Mouse (Mus musculus): ENCODE measurements at regions not wholly inside any gene's neighbourhood (a gene's known extent, or its start where the extent isn't known, plus 50 kb on each side); places are given as distances from the start of the nearest gene placed in this dataset.

- in situ Hi-C loops (cut with MboI, MseI): loop anchor here (5.0 kb wide), 1 partner anchor 35 kb away; no protein-coding TSS in a partner anchor
Observed at GRCm38 (mm10) chr9:61862071-61862480, 52.3 kb downstream of the Rplp1 start.

- in situ Hi-C loops (cut with MboI, MseI): loop anchor here (5.0 kb wide), 1 partner anchor 37 kb away; no protein-coding TSS in a partner anchor
Observed at GRCm38 (mm10) chr9:61860147-61860546, 54.2 kb downstream of the Rplp1 start.

DNA sequence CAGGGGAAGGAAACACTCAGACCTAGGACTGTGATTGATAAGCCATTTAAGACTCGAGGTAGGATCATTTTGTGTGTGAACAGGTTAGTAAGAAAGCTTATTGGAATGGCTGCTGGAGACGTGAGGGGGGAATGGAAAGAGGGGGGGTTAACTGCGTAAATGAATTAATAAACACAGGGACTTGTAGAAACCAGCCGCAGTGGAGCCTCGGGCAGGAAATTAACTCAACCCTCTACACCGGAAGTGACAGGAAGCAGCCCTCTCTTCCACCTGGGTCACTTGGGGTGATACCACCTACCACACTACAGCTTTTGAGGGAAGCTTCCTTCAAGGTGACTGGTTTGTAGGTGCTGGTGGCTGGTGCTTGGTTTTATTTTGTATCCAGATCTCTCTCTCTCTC lies 54.9 kb downstream of the Rplp1 start:
- in situ Hi-C loops (cut with MboI, MseI): no loop called here

DNA sequence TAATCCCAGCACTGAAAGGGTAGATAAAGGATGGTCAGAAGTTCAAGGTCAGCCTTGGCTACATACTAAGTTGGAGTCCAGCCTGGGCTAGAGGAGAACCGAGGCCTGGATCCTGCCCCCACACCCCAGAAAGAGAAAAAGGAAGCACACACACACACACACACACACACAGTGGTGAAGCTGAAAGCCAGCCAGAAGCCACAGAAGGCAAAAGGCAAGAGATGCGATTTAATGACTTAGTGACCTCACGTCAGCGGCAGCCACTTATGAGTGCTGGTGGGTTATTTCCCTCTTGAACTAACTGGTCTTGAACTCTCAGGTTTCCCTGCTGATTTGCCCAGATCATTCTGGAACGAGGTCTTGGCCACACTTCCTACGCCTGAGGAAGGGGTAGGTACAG lies 56.5 kb downstream of the Rplp1 start:
- in situ Hi-C loops (cut with MboI, MseI): no loop called here

DNA sequence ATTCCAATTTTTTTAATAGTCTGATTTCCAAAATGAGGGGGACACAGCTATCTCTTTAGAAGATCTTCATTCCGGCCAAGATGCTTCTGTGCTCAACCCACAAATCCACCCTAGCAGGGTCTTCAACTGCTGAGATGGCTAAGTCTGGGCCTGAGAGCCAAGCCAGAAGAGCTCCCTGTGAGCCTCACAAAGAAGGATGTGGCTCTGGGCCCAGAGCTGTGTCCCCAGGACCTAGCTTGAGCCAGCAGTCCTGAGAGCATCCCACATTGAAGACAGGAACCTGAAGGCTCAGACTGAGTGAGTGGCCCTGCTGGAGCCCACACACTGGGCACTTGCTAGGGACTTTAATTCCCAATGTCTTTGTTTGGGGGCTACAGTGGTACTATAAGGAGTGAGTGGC lies 57.7 kb downstream of the Rplp1 start:
- in situ Hi-C loops (cut with MboI, MseI): no loop called here

- in situ Hi-C loops (cut with MboI, MseI): no loop called here
Observed at GRCm38 (mm10) chr9:61855686-61856085, 58.7 kb downstream of the Rplp1 start.

- in situ Hi-C loops (cut with MboI, MseI): no loop called here
Observed at GRCm38 (mm10) chr9:61853841-61854240, 60.5 kb downstream of the Rplp1 start.

GRCm38 (mm10) chr9:61851331-61851730 lies 63.0 kb downstream of the Rplp1 start:
- in situ Hi-C loops (cut with MboI, MseI): no loop called here

GRCm38 (mm10) chr9:61848401-61848800 lies 65.9 kb downstream of the Rplp1 start:
- in situ Hi-C loops (cut with MboI, MseI): no loop called here

- in situ Hi-C loops (cut with MboI, MseI): no loop called here
Observed at GRCm38 (mm10) chr9:61847496-61847895, 66.8 kb downstream of the Rplp1 start.

GRCm38 (mm10) chr9:61844645-61845044 lies 69.7 kb downstream of the Rplp1 start:
- in situ Hi-C loops (cut with MboI, MseI): no loop called here

DNA sequence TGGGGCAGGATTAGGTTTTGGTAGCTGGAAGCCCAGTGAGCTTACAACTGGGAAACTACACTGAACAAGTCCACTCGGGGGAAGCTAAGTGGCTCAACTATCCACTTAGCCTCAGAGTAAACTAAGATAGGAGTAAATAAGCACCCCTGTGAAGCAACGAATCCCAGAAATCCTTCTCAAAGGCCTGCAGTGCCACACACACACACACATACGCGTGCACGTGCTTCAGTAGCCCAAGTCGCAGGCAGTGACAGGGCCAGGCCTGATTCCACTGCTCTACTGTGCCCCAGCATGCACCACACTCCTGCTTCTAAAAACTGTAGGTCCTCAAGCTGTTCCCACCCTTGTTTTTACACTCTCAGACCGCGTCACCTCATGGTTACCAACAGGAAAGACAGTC lies 70.2 kb downstream of the Rplp1 start:
- in situ Hi-C loops (cut with MboI, MseI): no loop called here

- in situ Hi-C loops (cut with MboI, MseI): no loop called here
Observed at GRCm38 (mm10) chr9:61843513-61843912, 70.8 kb downstream of the Rplp1 start.

GRCm38 (mm10) chr9:61842384-61842783 lies 72.0 kb downstream of the Rplp1 start:
- in situ Hi-C loops (cut with MboI, MseI): no loop called here

- in situ Hi-C loops (cut with MboI, MseI): no loop called here
Observed at GRCm38 (mm10) chr9:61841222-61841621, 73.1 kb downstream of the Rplp1 start.

- in situ Hi-C loops (cut with MboI, MseI): no loop called here
Observed at GRCm38 (mm10) chr9:61840353-61840752, 74.0 kb downstream of the Rplp1 start.

DNA sequence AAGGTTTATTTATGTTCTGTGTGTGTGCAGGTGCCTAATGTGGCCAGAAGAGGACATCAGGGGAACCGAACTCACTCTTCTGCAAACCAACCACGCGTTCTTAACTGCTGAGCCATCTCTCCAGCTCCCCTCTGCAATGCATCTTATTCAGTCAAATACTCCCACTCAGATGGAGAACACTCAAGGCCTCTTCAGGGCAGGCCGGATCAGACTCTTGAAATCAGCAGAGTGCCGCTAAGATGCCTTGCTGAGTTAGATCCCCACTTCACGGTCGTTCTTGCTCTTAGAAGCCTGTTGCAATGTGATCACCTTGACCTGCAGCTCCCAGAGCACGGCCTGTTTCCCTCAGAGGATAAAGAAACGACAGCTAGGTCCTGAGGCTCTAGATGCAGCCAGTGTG lies 81.1 kb downstream of the Rplp1 start:
- in situ Hi-C loops (cut with MboI, MseI): loop anchor here (10.0 kb wide), 1 partner anchor 778 kb away; no protein-coding TSS in a partner anchor

DNA sequence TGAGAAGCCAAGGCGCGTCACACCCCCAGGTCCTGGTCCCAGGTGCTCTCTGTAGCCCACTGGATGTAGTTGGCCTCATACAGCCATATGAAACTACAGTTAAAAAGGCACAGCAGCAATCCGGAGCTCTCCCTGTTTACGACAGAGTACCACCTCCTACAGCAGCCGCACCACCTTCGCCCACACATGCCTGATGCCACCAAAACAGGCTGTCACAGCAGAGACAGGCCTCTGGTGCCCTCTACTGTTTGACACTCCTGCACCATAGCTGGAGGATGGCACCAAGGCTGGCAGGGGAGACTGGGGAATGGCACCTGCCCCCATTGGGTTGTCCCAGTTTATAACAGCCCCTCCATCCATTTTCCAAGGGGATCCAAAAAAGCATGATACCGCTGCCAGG lies 84.1 kb downstream of the Rplp1 start:
- in situ Hi-C loops (cut with MboI, MseI): loop anchor here (10.0 kb wide), 1 partner anchor 775 kb away; no protein-coding TSS in a partner anchor

DNA sequence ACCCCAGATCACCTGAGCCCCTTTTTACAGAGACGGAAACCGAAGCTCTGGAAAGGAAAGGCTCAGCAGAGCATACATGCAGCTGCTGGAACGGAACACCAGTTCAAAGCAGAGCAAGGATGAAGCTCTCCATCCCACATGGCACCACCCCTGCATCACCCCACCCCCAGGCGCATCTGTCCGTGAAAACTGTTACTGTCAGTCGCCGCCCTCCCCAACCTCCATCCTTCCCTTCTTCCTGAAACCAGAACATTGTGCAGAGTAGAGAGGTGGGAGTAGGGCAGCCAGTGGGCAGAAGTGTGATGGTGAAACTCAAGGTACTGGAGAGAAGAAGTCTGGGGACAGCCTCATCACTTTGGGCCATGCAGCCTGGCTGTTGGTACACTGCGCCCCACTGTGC lies 84.6 kb downstream of the Rplp1 start:
- in situ Hi-C loops (cut with MboI, MseI): loop anchor here (10.0 kb wide), 3 partner anchors 165 to 815 kb away; no protein-coding TSS in a partner anchor

DNA sequence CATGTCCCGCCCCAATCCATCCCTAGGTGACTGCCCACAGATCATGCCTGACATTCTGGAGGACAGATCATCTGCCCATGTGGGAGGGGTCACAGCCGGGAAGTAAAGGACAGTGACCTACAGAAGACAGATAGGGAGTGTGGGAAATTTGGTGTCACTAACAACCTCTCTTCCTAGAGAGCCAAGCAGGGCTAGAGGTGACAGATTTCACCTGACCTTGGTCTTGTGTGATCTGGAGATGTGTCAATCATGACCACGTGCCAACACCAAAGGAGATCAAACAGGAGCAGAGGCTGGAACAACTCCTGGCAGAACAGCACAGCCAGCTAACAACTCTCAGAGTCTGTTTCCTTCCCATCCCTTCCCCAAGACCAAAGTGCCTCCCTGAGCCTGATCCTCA lies 85.0 kb downstream of the Rplp1 start:
- in situ Hi-C loops (cut with MboI, MseI): loop anchor here (10.0 kb wide), 2 partner anchors 164 to 814 kb away; no protein-coding TSS in a partner anchor

DNA sequence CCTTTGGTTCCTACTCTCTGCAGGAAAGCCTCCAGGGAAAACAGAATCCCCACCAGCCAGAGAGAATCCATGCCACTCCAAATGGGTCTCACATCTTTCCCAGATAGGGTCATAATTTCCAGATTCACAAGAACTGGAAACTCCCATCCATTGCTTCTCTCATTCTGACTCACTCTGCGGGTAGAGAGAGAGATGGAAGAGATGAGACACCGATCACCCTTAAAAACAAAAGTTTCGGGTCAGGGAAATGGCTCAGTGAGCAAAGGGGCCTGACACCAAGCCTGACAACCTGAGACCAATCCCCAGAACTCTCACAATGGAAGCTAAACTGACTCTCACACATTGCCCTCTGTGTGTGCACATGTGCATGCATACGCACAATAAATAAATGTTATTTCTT lies 86.6 kb downstream of the Rplp1 start:
- in situ Hi-C loops (cut with MboI, MseI): loop anchor here (10.0 kb wide), 2 partner anchors 163 to 813 kb away; no protein-coding TSS in a partner anchor

DNA sequence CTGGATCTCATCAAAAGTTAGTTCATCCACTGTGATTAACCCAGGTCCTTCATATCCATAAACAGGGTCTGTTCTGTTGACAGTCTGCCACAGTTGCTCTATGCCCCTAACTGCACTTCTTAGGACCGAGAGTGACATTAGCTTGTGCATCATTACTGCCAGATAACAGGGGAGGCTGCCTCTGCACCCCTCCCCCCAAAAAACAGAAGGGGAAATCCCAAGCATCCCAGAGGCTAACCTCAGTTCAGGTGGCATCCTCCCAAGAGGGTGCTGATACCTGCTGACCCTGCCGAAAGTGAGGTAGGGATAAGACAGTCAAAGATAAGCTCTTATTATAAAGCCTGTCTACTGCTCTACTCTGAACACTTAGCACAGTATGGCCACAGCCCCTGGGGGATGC lies 87.3 kb downstream of the Rplp1 start:
- in situ Hi-C loops (cut with MboI, MseI): loop anchor here (10.0 kb wide), 2 partner anchors 162 to 812 kb away; no protein-coding TSS in a partner anchor

DNA sequence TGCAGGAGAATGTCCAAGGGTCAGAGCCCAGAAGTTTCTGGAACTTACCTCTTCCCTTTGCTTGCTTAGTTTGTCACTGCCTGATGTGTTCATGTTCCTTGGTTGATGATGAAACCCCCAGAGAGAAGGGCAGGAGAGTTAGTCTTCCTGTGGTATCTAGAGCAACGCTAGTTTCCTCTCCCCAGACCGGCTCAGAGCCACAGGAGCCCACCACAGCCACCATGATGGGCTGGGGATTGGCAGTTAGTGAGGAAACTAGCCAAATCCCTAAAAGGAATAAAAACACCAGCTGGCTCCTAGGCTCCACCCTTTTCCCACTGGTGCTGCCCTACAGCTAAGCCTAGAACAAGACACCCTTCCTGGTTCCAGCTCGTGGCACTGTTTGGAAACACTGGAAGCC lies 87.9 kb downstream of the Rplp1 start:
- in situ Hi-C loops (cut with MboI, MseI): loop anchor here (10.0 kb wide), 2 partner anchors 162 to 812 kb away; no protein-coding TSS in a partner anchor

DNA sequence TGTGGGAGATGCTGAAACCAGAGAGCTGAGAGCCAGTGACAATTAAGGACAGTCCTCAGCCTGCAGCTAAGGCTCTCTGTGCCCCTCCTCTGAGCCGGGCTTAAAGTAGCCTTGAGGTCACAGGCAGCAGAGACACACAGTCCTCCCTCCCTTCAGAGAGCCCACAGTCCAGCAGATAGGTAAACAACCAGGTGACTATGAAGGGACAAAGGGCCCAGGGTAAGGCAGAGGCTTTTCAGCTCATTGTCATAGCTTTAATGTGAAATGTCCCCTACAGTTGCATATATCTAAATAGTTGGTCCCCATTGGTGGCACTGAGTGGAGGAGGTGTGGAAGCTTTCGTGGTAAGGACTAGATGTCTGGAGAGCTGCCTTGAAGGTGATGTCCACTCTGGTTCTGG lies 88.5 kb downstream of the Rplp1 start:
- in situ Hi-C loops (cut with MboI, MseI): loop anchor here (10.0 kb wide), 2 partner anchors 161 to 811 kb away; no protein-coding TSS in a partner anchor

Data from T-helper 2 cell (primary cell).